Mouse (Mus musculus): ENCODE data around the gene Tdrkh.

- TF ChIP-seq CTCF (IDR thresholded peaks at IDR 0.05; ENCODE audit: low read depth, low read length) (no peak), GATA2 (IDR thresholded peaks at IDR 0.05; ENCODE audit: borderline replicate concordance, low read depth, low read length) (no peak), POLR2AphosphoS5 (IDR thresholded peaks at IDR 0.05; ENCODE audit: insufficient replicate concordance, low read depth, low read length) (no peak), GATA1 (IDR thresholded peaks at IDR 0.05; ENCODE audit: borderline replicate concordance, low read length) (no peak), TAL1 (conservative IDR thresholded peaks at IDR 0.05; ENCODE audit: low read depth, low read length) (no peak)
Observed at GRCm38 (mm10) chr3:94372038-94372437, 41.0 kb upstream of the Tdrkh start.
